Mouse (Mus musculus): ENCODE results near the gene Cgnl1. TPM values are rescaled to one million over a fixed set of nuclear protein-coding genes. Genes with fewer than 3 reads are reported as not detected.

Cgnl1 gene
- polyA plus RNA-seq, 1 experiment from 2014 or later, result 2.3 TPM

- no peak for ATAC-seq
- DNase-seq (ENCODE audit: low spot score), result no peak
- Histone ChIP-seq H3K4me1 (ENCODE audit: control insufficient read depth, insufficient read depth, low read length) (peaks cover 6% of the 10 kb centered on the region; the same call in 1 of the 2 replicates), H3K27me3 (replicated peaks; ENCODE audit: control insufficient read depth, insufficient read depth, low read length) (no peaks in the 10 kb centered on the region), H3K4me2 (ENCODE audit: low read length) (no peak overlapping the region), H3K9ac (ENCODE audit: low read length) (no peak overlapping the region), H3K27ac (ENCODE audit: low read depth, low read length) (no peak overlapping the region), H3K9me3 (replicated peaks; ENCODE audit: control insufficient read depth, low read length) (no peaks in the 10 kb centered on the region), H3K4me3 (ENCODE audit: low read depth, low read length) (no peak overlapping the region), H3K36me3 (ENCODE audit: control insufficient read depth, insufficient read depth, low read length) (no peaks in the 10 kb centered on the region)
- 54% methylated on average over 4 of the region's 4 CpGs for WGBS
Observed at GRCm38 (mm10) chr9:71746405-71746804, 25.0 kb downstream of the Cgnl1 start.

GRCm38 (mm10) chr9:71738081-71738930 lies 33.1 kb downstream of the Cgnl1 start:
- Histone ChIP-seq H3K4me2 (ENCODE audit: low read length) (no peak overlapping the region), H3K9ac (ENCODE audit: low read length) (no peak overlapping the region), H3K36me3 (ENCODE audit: control insufficient read depth, insufficient read depth, low read length) (no peaks in the 10 kb centered on the region), H3K9me3 (replicated peaks; ENCODE audit: control insufficient read depth, low read length) (no peaks in the 10 kb centered on the region), H3K27ac (ENCODE audit: low read depth, low read length) (no peak overlapping the region), H3K27me3 (replicated peaks; ENCODE audit: control insufficient read depth, insufficient read depth, low read length) (no peaks in the 10 kb centered on the region), H3K4me3 (ENCODE audit: low read depth, low read length) (no peak overlapping the region), H3K4me1 (ENCODE audit: control insufficient read depth, insufficient read depth, low read length) (no peaks in the 10 kb centered on the region)
- DNase-seq (ENCODE audit: low spot score), result no peak
- ATAC-seq, result no peak
- 81% methylated on average over 12 of the region's 12 CpGs for WGBS

GRCm38 (mm10) chr9:71737257-71738023 lies 34.0 kb downstream of the Cgnl1 start:
- H3K4me2 ChIP-seq (ENCODE audit: low read length), result no peak overlapping the region
- H3K9me3 ChIP-seq (replicated peaks; ENCODE audit: control insufficient read depth, low read length), result no peaks in the 10 kb centered on the region
- 59% methylated on average over 3 of the region's 3 CpGs for WGBS
- H3K36me3 ChIP-seq (ENCODE audit: control insufficient read depth, insufficient read depth, low read length), result no peaks in the 10 kb centered on the region
- no peaks in the 10 kb centered on the region for H3K4me1 ChIP-seq (ENCODE audit: control insufficient read depth, insufficient read depth, low read length)
- no peak overlapping the region for H3K4me3 ChIP-seq (ENCODE audit: low read depth, low read length)
- no peak overlapping the region for H3K27ac ChIP-seq (ENCODE audit: low read depth, low read length)
- DNase-seq (ENCODE audit: low spot score), result no peak
- H3K27me3 ChIP-seq (replicated peaks; ENCODE audit: control insufficient read depth, insufficient read depth, low read length), result no peaks in the 10 kb centered on the region
- no peak overlapping the region for H3K9ac ChIP-seq (ENCODE audit: low read length)
- ATAC-seq, result no peak

- Histone ChIP-seq H3K4me3 (ENCODE audit: low read depth, low read length) (no peak overlapping the region), H3K36me3 (ENCODE audit: control insufficient read depth, insufficient read depth, low read length) (no peaks in the 10 kb centered on the region), H3K4me1 (ENCODE audit: control insufficient read depth, insufficient read depth, low read length) (no peaks in the 10 kb centered on the region), H3K4me2 (ENCODE audit: low read length) (no peak overlapping the region), H3K27me3 (replicated peaks; ENCODE audit: control insufficient read depth, insufficient read depth, low read length) (no peaks in the 10 kb centered on the region), H3K9ac (ENCODE audit: low read length) (no peak overlapping the region), H3K27ac (ENCODE audit: low read depth, low read length) (no peak overlapping the region), H3K9me3 (replicated peaks; ENCODE audit: control insufficient read depth, low read length) (no peaks in the 10 kb centered on the region)
- no peak for ATAC-seq
- WGBS, result 91% methylated on average over 7 of the region's 7 CpGs
- no peak for DNase-seq (ENCODE audit: low spot score)
Observed at GRCm38 (mm10) chr9:71735886-71736285, 35.5 kb downstream of the Cgnl1 start.

DNA sequence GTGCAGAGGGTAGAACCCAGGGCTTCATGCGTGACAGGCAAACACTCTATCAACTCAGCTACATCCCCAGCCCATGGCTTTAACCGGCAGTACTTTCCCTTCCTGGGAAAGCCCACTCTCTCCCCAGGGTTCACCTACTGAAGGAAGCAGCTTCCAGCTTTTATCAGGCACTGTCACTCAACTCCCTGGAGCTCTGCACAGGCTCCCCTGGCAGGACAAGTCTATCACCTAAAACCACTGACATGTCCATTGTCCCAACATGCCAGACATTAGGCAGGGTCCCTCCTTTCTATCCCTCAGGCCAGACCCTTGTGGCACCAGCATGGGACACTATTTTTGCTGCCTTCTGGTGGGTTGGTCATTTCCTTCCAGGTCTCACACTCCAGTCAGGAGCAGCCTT lies 37.8 kb downstream of the Cgnl1 start:
- H3K9me3 ChIP-seq (replicated peaks; ENCODE audit: control insufficient read depth, low read length), result no peaks in the 10 kb centered on the region
- no peaks in the 10 kb centered on the region for H3K27me3 ChIP-seq (replicated peaks; ENCODE audit: control insufficient read depth, insufficient read depth, low read length)
- peaks cover 2% of the 10 kb centered on the region for H3K4me1 ChIP-seq (ENCODE audit: control insufficient read depth, insufficient read depth, low read length)
- no peak overlapping the region for H3K9ac ChIP-seq (ENCODE audit: low read length)
- H3K36me3 ChIP-seq (ENCODE audit: control insufficient read depth, insufficient read depth, low read length), result no peaks in the 10 kb centered on the region
- 81% methylated on average over 2 of the region's 2 CpGs for WGBS
- H3K27ac ChIP-seq (ENCODE audit: low read depth, low read length), result no peak overlapping the region
- no peak overlapping the region for H3K4me2 ChIP-seq (ENCODE audit: low read length)
- DNase-seq (ENCODE audit: low spot score) (no peak), ATAC-seq (no peak)
- no peak overlapping the region for H3K4me3 ChIP-seq (ENCODE audit: low read depth, low read length)

DNA sequence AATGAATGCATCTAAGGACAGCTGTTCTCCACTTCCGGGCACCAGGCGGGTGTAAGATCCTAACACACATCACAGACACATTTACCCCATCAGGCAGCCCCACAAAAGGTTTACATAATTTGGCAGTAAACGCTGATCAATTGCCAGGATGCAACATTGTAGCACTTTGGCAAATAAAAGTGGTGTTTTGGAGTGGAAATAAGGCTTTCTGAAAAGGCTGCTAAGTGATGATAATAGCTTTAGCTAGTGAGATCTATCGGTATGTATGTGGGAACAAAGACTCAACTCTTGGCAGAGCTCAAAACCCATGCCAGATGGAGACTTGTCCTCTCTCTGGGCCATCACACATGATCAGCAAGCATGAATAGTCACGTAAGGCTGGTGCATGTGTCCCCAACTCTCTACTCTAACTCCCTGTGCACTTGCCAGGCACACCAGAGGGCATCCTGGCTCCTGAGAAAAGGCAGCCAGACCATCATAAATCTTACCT lies 42.5 kb downstream of the Cgnl1 start:
- peak; percentile 62 for DNase-seq (ENCODE audit: low spot score)
- no peaks in the 10 kb centered on the region for H3K36me3 ChIP-seq (ENCODE audit: control insufficient read depth, insufficient read depth, low read length)
- 24% methylated on average over 5 of the region's 5 CpGs for WGBS
- no peak overlapping the region for H3K4me3 ChIP-seq (ENCODE audit: low read depth, low read length)
- H3K9me3 ChIP-seq (replicated peaks; ENCODE audit: control insufficient read depth, low read length), result no peaks in the 10 kb centered on the region
- H3K27me3 ChIP-seq (replicated peaks; ENCODE audit: control insufficient read depth, insufficient read depth, low read length), result no peaks in the 10 kb centered on the region
- peak; percentile 62; the same call in 1 of the 2 replicates for ATAC-seq
- no peak overlapping the region for H3K27ac ChIP-seq (ENCODE audit: low read depth, low read length)
- H3K9ac ChIP-seq (ENCODE audit: low read length), result no peak overlapping the region
- H3K4me2 ChIP-seq (ENCODE audit: low read length), result no peak overlapping the region
- H3K4me1 ChIP-seq (ENCODE audit: control insufficient read depth, insufficient read depth, low read length), result peaks cover 4% of the 10 kb centered on the region

GRCm38 (mm10) chr9:71727233-71727632 lies 44.2 kb downstream of the Cgnl1 start:
- no peak for DNase-seq (ENCODE audit: low spot score)
- ATAC-seq, result no peak
- no peaks in the 10 kb centered on the region for H3K27me3 ChIP-seq (replicated peaks; ENCODE audit: control insufficient read depth, insufficient read depth, low read length)
- H3K36me3 ChIP-seq (ENCODE audit: control insufficient read depth, insufficient read depth, low read length), result no peaks in the 10 kb centered on the region
- H3K4me3 ChIP-seq (ENCODE audit: low read depth, low read length), result no peak overlapping the region
- H3K9ac ChIP-seq (ENCODE audit: low read length), result no peak overlapping the region
- no peak overlapping the region for H3K27ac ChIP-seq (ENCODE audit: low read depth, low read length)
- H3K4me1 ChIP-seq (ENCODE audit: control insufficient read depth, insufficient read depth, low read length), result peaks cover 4% of the 10 kb centered on the region
- WGBS, result 77% methylated on average over 4 of the region's 4 CpGs
- H3K9me3 ChIP-seq (replicated peaks; ENCODE audit: control insufficient read depth, low read length), result no peaks in the 10 kb centered on the region
- no peak overlapping the region for H3K4me2 ChIP-seq (ENCODE audit: low read length)

GRCm38 (mm10) chr9:71726121-71726520 lies 45.3 kb downstream of the Cgnl1 start:
- WGBS, result 79% methylated on average over 3 of the region's 3 CpGs
- Histone ChIP-seq H3K4me2 (ENCODE audit: low read length) (no peak overlapping the region), H3K27ac (ENCODE audit: low read depth, low read length) (no peak overlapping the region), H3K27me3 (replicated peaks; ENCODE audit: control insufficient read depth, insufficient read depth, low read length) (no peaks in the 10 kb centered on the region), H3K9ac (ENCODE audit: low read length) (no peak overlapping the region), H3K4me3 (ENCODE audit: low read depth, low read length) (no peak overlapping the region), H3K36me3 (ENCODE audit: control insufficient read depth, insufficient read depth, low read length) (no peaks in the 10 kb centered on the region), H3K4me1 (ENCODE audit: control insufficient read depth, insufficient read depth, low read length) (peaks cover 4% of the 10 kb centered on the region), H3K9me3 (replicated peaks; ENCODE audit: control insufficient read depth, low read length) (no peaks in the 10 kb centered on the region)
- ATAC-seq, result no peak
- no peak for DNase-seq (ENCODE audit: low spot score)

GRCm38 (mm10) chr9:71722366-71722765 lies 49.0 kb downstream of the Cgnl1 start:
- H3K4me2 ChIP-seq (ENCODE audit: low read length), result no peak overlapping the region
- no peaks in the 10 kb centered on the region for H3K36me3 ChIP-seq (ENCODE audit: control insufficient read depth, insufficient read depth, low read length)
- no peak overlapping the region for H3K4me3 ChIP-seq (ENCODE audit: low read depth, low read length)
- H3K27me3 ChIP-seq (replicated peaks; ENCODE audit: control insufficient read depth, insufficient read depth, low read length), result no peaks in the 10 kb centered on the region
- H3K9me3 ChIP-seq (replicated peaks; ENCODE audit: control insufficient read depth, low read length), result no peaks in the 10 kb centered on the region
- no peak for ATAC-seq
- DNase-seq (ENCODE audit: low spot score), result no peak
- H3K4me1 ChIP-seq (ENCODE audit: control insufficient read depth, insufficient read depth, low read length), result no peaks in the 10 kb centered on the region
- H3K9ac ChIP-seq (ENCODE audit: low read length), result no peak overlapping the region
- no peak overlapping the region for H3K27ac ChIP-seq (ENCODE audit: low read depth, low read length)
- 82% methylated on average over 3 of the region's 3 CpGs for WGBS

Data from forebrain, embryonic 14.5 days (tissue).